27 mouse cellular contexts compared by ENCODE assay signal in genomic region chr2:49630636-49631035, GRCm38 (mm10). TPM values are rescaled to one million over a fixed set of nuclear protein-coding genes. Genes with fewer than 3 reads are reported as not detected.
A peak's percentile ranks its signal among the peaks of the same experiment; 100 is the strongest.
DNase-seq lines count a peak whose midpoint lies in the region; ATAC-seq and TF ChIP-seq lines count a peak whose summit lies in the region.
"Had no signal": no experiment of that assay in that cellular context is flagged by ENCODE, and none has a peak within 500 bp of the region (broad histone marks: within the 10 kb centered on the region; RNA-seq: fewer than 3 reads in every experiment).

No protein-coding gene starts in this region.

- no peaks in the 10 kb centered on the region for H3K36me3 ChIP-seq in heart, embryonic 10.5 days
- H3K36me3 ChIP-seq in kidney, adult 2 months (ENCODE audit: control insufficient read depth, insufficient read depth, low read length), result no peaks in the 10 kb centered on the region
- no peaks in the 10 kb centered on the region for H3K36me3 ChIP-seq in kidney, embryonic 15.5 days
- H3K36me3 ChIP-seq: limb, embryonic 13.5 days; lung, embryonic 15.5 days; midbrain, embryonic 15.5 days had no signal

- H3K9ac ChIP-seq in kidney, embryonic 15.5 days, result no peak overlapping the region
- H3K9ac ChIP-seq: embryonic facial prominence, embryonic 12.5 days; hindbrain, embryonic 13.5 days; limb, embryonic 13.5 days; lung, embryonic 15.5 days; midbrain, embryonic 15.5 days had no signal

- H3K4me2 ChIP-seq in kidney, embryonic 15.5 days, result no peak overlapping the region
- H3K4me2 ChIP-seq: embryonic facial prominence, embryonic 12.5 days; hindbrain, embryonic 13.5 days; limb, embryonic 13.5 days; liver, embryonic 11.5 days; lung, embryonic 15.5 days; midbrain, embryonic 15.5 days had no signal

- no peaks in the 10 kb centered on the region for H3K9me3 ChIP-seq in heart, embryonic 10.5 days
- no peaks in the 10 kb centered on the region for H3K9me3 ChIP-seq in kidney, embryonic 15.5 days (replicated peaks)
- H3K9me3 ChIP-seq: embryonic facial prominence, embryonic 12.5 days; hindbrain, embryonic 13.5 days; limb, embryonic 13.5 days; lung, embryonic 15.5 days; midbrain, embryonic 10.5 days; midbrain, embryonic 15.5 days had no signal

- no peak overlapping the region for H3K4me3 ChIP-seq in heart, embryonic 10.5 days
- no peak overlapping the region for H3K4me3 ChIP-seq in kidney, adult 2 months (ENCODE audit: insufficient read depth, low read depth, low read length)
- H3K4me3 ChIP-seq in kidney, embryonic 15.5 days (replicated peaks), result no peak overlapping the region
- H3K4me3 ChIP-seq in left cerebral cortex, adult 2 months, result no peak overlapping the region
- H3K4me3 ChIP-seq: embryonic facial prominence, embryonic 12.5 days; hindbrain, embryonic 13.5 days; layer of hippocampus, adult 2 months; limb, embryonic 13.5 days; lung, embryonic 15.5 days; midbrain, embryonic 10.5 days; midbrain, embryonic 15.5 days had no signal

- TF ChIP-seq CTCF in kidney, adult 2 months (conservative IDR thresholded peaks at IDR 0.05; ENCODE audit: insufficient read depth, insufficient read length, low read depth, low read length), result no peak
- TF ChIP-seq CTCF in left cerebral cortex, adult 2 months (IDR thresholded peaks at IDR 0.05), result no peak

- H3K27ac ChIP-seq in heart, embryonic 10.5 days, result no peak overlapping the region
- no peak overlapping the region for H3K27ac ChIP-seq in kidney, adult 2 months (ENCODE audit: insufficient read depth, low read depth, low read length)
- H3K27ac ChIP-seq in kidney, embryonic 15.5 days, result no peak overlapping the region
- H3K27ac ChIP-seq in left cerebral cortex, adult 2 months, result no peak overlapping the region
- H3K27ac ChIP-seq: embryonic facial prominence, embryonic 12.5 days; hindbrain, embryonic 13.5 days; layer of hippocampus, adult 2 months; limb, embryonic 13.5 days; lung, embryonic 15.5 days; midbrain, embryonic 10.5 days; midbrain, embryonic 15.5 days had no signal

- peak; percentile 16 for DNase-seq in adrenal gland, postnatal 10 days
- DNase-seq in adrenal gland, postnatal 25 days, result no peak
- peak; percentile 44 to 53 for DNase-seq in heart, postnatal 10 days
- DNase-seq in heart, embryonic 10.5 days (ENCODE audit: low spot score), result no peak
- peak; percentile 62 for DNase-seq in kidney, adult 2 months
- DNase-seq in left cerebral cortex, adult 2 months (ENCODE audit: extremely low spot score in 1 of 2, low spot score in 2 of 2), result no peak
- DNase-seq: adrenal gland, adult 2 months; embryo, embryonic 11 days; gastrocnemius, postnatal 14 days; right cerebral cortex, postnatal 25 days; spleen, adult 18-20 months; thymus, postnatal 14 days had no signal

- H3K27me3 ChIP-seq in heart, embryonic 10.5 days (ENCODE audit: insufficient read depth, poor library complexity, severe bottlenecking), result no peaks in the 10 kb centered on the region; the same call in 1 of the 2 replicates
- H3K27me3 ChIP-seq in kidney, adult 2 months (replicated peaks; ENCODE audit: control insufficient read depth, insufficient read depth, low read length), result no peaks in the 10 kb centered on the region
- no peaks in the 10 kb centered on the region for H3K27me3 ChIP-seq in kidney, embryonic 15.5 days
- H3K27me3 ChIP-seq: CH12.LX; embryonic facial prominence, embryonic 12.5 days; hindbrain, embryonic 13.5 days; limb, embryonic 13.5 days; lung, embryonic 15.5 days; midbrain, embryonic 15.5 days had no signal

- WGBS in heart, embryonic 10.5 days, result 84% methylated on average over 6 of the region's 6 CpGs
- 72% methylated on average over 6 of the region's 6 CpGs for WGBS in kidney, adult 2 months
- WGBS in kidney, embryonic 15.5 days, result 81% methylated on average over 6 of the region's 6 CpGs

- no peak for TF ChIP-seq POLR2A in kidney, adult 2 months (IDR thresholded peaks at IDR 0.05; ENCODE audit: low read depth, low read length)

- no peak for ATAC-seq in kidney, embryonic 15.5 days (replicated peaks; ENCODE audit: low FRiP score)
- ATAC-seq: activated CD4-positive, CD25-positive, alpha-beta regulatory T cell, adult 4 months; forebrain, embryonic 14.5 days; intestine, embryonic 16.5 days; midbrain, embryonic 15.5 days had no signal

- H3K4me1 ChIP-seq in heart, embryonic 10.5 days, result no peaks in the 10 kb centered on the region
- H3K4me1 ChIP-seq in kidney, adult 2 months (ENCODE audit: control insufficient read depth, insufficient read depth, low read length), result no peaks in the 10 kb centered on the region
- H3K4me1 ChIP-seq in kidney, embryonic 15.5 days, result peaks cover 27% of the 10 kb centered on the region

- intact Hi-C loops in heart, postnatal 10 days (cut with DNase I), result no loop called here
- intact Hi-C loops in left cerebral cortex, adult 2 months (cut with DNase I), result no loop called here

RNA-seq across cellular contexts. Expression of gene Kif5c, which starts 11.5 kb away (rescaled TPM):
- 10 to 100 TPM in 1 of 2 experiments, 1 to 10 TPM in 1; 8.2 to 14.3 TPM for total RNA-seq in adrenal gland, postnatal 10 days (2021)
- total RNA-seq in adrenal gland, postnatal 25 days (2021), result 5.5 and 8.1 TPM in 2 replicates
- under 1 TPM; 0.74 to 0.89 TPM for total RNA-seq in heart, postnatal 10 days (2021)
- 1.7 and 4.3 TPM in 2 replicates for polyA plus RNA-seq in heart, embryonic 10.5 days (2016; fragmentation: Nextera tagmentation; extraction: Ambion mirVana)
- polyA plus RNA-seq in kidney, adult 2 months (2012; rRNA removed), result 0.45 and 0.58 TPM in 2 replicates
- 6.0 and 6.7 TPM in 2 replicates for polyA plus RNA-seq in kidney, embryonic 15.5 days (2015; fragmentation: Nextera tagmentation; extraction: Ambion mirVana)
- 100 to 1,000 TPM; 567 to 594 TPM for total RNA-seq in left cerebral cortex, adult 2 months (2021)
- total RNA-seq: granulocyte monocyte progenitor cell, adult 5-6 weeks; megakaryocyte progenitor cell, adult 5-6 weeks had no signal

Comparison
In these comparisons a context has a peak if more than half of its experiments do, and no peak if none do; other contexts are left out.
1. DNase-seq: peak in adrenal gland, postnatal 10 days (single experiment), heart, postnatal 10 days (2 of 2) and kidney, adult 2 months (single experiment); none in adrenal gland, postnatal 25 days (single experiment), heart, embryonic 10.5 days (single experiment) and left cerebral cortex, adult 2 months (0 of 2).
2. RNA of gene Kif5c, which starts 11.5 kb away (total RNA-seq): 567 to 594 TPM in left cerebral cortex, adult 2 months; 8.2 to 14.3 TPM in adrenal gland, postnatal 10 days, 5.5 to 8.1 TPM in adrenal gland, postnatal 25 days and 0.74 to 0.89 TPM in heart, postnatal 10 days; every median in the first group is over 10 times any median in the second.